Mouse (Mus musculus) ES-E14 (cell line): Measurements from ENCODE around the gene Pde9a. TPM values are rescaled to one million over a fixed set of nuclear protein-coding genes. Genes with fewer than 3 reads are reported as not detected.
A peak's percentile ranks its signal among the peaks of the same experiment; 100 is the strongest.

ENCODE experiments used
- DNase-seq: peaks from one replicate; pipeline ENCODE4 v3.0.0-alpha.2; 2013; ENCODE audit warnings: low read depth, low spot score
- H3K27ac ChIP-seq: 2 replicates; pipeline ENCODE4 v1.5.1; 2012; ENCODE audit warnings: low read depth, mild to moderate bottlenecking, low read length, moderate library complexity, mixed read lengths; ENCODE audit not compliant: poor library complexity, insufficient read depth, severe bottlenecking
- H3K36me3 ChIP-seq: 2 replicates; pipeline ENCODE4 v1.6.1; 2012; ENCODE audit warnings: mild to moderate bottlenecking, low read length, moderate library complexity, mixed read lengths; ENCODE audit not compliant: control insufficient read depth, poor library complexity, insufficient read depth, severe bottlenecking
- H3K4me1 ChIP-seq, 2 experiments: fragments of 150-350 bp in 1 of 2; sonication (generic) in 1 of 2; 2 replicates each; pipeline ENCODE4 v1.6.1; 2012; ENCODE audit warnings: low read length in 2 of 2, mild to moderate bottlenecking in 1 of 2, mixed read lengths in 1 of 2; ENCODE audit not compliant: control insufficient read depth in 2 of 2, insufficient read depth in 2 of 2, poor library complexity in 1 of 2
- H3K4me3 ChIP-seq, 2 experiments: fragments of 150-350 bp in 1 of 2; sonication (generic) in 1 of 2; 2 replicates each; pipeline ENCODE4 v1.5.1; 2012; ENCODE audit warnings: low read length in 2 of 2, low read depth in 1 of 2, mild to moderate bottlenecking in 1 of 2, mixed read lengths in 1 of 2; ENCODE audit not compliant: insufficient read depth in 1 of 2, poor library complexity in 1 of 2, severe bottlenecking in 1 of 2
- H3K9ac ChIP-seq: 2 replicates; pipeline ENCODE4 v1.6.1; 2012; ENCODE audit warnings: low read depth, mild to moderate bottlenecking, low read length, mixed read lengths; ENCODE audit not compliant: poor library complexity, insufficient read depth, severe bottlenecking
- H3K9me3 ChIP-seq: fragments of 150-350 bp; sonication (generic); 2 replicates; pipeline ENCODE4 v1.6.1; 2012; ENCODE audit warnings: low read depth, mild to moderate bottlenecking, low read length; ENCODE audit not compliant: control insufficient read depth, insufficient read depth
- CHD2 ChIP-seq: IDR thresholded peaks from 2 replicates; pipeline ENCODE4 v1.6.1; 2014; ENCODE audit warnings: mild to moderate bottlenecking, low read depth, low read length, inconsistent platforms
- HCFC1 ChIP-seq: IDR thresholded peaks from 2 replicates; pipeline ENCODE4 v1.6.1; 2012; ENCODE audit warnings: low read length, inconsistent platforms, borderline replicate concordance; ENCODE audit not compliant: insufficient read depth
- MAFK ChIP-seq: IDR thresholded peaks from 2 replicates; pipeline ENCODE4 v1.6.1; 2014; ENCODE audit warnings: mild to moderate bottlenecking, low read depth, low read length, inconsistent platforms; ENCODE audit not compliant: insufficient read depth
- ZC3H11A ChIP-seq: IDR thresholded peaks from 2 replicates; pipeline ENCODE4 v1.6.1; 2012; ENCODE audit warnings: low read depth, mild to moderate bottlenecking, inconsistent platforms, low read length, borderline replicate concordance
- ZNF384 ChIP-seq: IDR thresholded peaks from 2 replicates; pipeline ENCODE4 v1.6.1; 2012; ENCODE audit warnings: low read depth, low read length, inconsistent platforms
- in situ Hi-C, 2 experiments: fragments of 600-800 bp; cut with MboI; formaldehyde crosslinking; loops; one replicate each; pipeline ENCODE4 v1.15.1; 2025; ENCODE audit warnings: low sequenced_read_pairs in 2 of 2, inconsistent platforms in 1 of 2; ENCODE audit not compliant: unreplicated experiment in 2 of 2
- total RNA-seq: library from RNA; depleted of rRNA; stranded (reverse); fragments of 300-350 nt; gene quantifications from 2 replicates; pipeline ENCODE4 v1.2.3, GENCODE M21; 2012

Gene Pde9a
- total RNA-seq, 1 experiment: 3.9 TPM

DNA sequence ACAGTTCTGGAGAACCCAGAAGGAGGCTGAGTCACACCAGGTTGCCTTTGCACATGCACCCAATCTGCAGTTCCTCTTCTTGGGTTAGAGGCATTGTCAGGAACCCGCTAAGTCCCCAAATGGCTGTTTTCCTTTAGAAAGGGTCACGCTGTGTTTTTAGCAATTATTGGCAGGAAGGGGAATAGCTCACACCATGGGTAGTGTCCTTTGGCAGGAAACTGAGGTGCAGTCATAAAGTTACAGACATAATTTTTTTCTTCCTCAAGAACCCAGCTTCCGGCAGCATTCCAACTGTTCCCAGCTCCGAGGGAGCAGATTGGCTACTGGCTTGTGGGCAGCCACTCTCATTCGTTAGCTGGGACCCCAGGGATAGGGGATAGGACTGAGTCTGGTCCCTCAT, 61.8 kb downstream of the Pde9a start:
- no peaks in the 10 kb centered on the region for H3K36me3 ChIP-seq
- no peak overlapping the region for H3K4me3 ChIP-seq
- DNase-seq: no peak
- TF ChIP-seq MAFK (no peak), CHD2 (no peak), ZNF384 (no peak), ZC3H11A (no peak), HCFC1 (no peak)
- no peaks in the 10 kb centered on the region for H3K9me3 ChIP-seq
- in situ Hi-C loops: no loop called here
- H3K9ac ChIP-seq: no peak overlapping the region
- peaks cover 0 to 7% of the 10 kb centered on the region in 2 experiments; a peak in 1 of 4 replicates for H3K4me1 ChIP-seq
- no peak overlapping the region for H3K27ac ChIP-seq

DNA sequence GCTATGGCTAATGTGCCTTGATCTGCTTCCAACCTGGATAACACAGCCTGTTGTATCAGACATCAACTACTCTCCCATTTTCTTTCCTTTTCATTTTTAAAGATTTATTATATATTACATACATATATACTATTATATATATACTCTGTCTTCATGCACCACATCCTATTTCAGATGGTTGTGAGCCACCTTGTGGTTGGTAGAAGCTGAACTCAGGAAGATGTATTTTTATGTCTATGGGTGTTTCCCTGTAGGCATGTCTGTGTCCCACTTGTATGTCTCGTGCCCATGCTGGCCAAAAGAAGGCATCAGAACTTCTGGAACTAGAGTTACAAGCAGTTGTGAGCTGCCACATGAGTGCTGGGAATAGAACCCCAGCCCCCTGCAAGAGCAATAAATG, 62.5 kb downstream of the Pde9a start:
- in situ Hi-C loops: no loop called here
- Histone ChIP-seq H3K27ac (no peak overlapping the region), H3K4me3 (no peak overlapping the region), H3K9me3 (no peaks in the 10 kb centered on the region), H3K36me3 (no peaks in the 10 kb centered on the region), H3K4me1 (peaks cover 0 to 11% of the 10 kb centered on the region in 2 experiments; a peak in 2 of 4 replicates), H3K9ac (no peak overlapping the region)
- no peak for DNase-seq
- TF ChIP-seq ZNF384: no peak
- no peak for TF ChIP-seq CHD2
- no peak for TF ChIP-seq ZC3H11A
- TF ChIP-seq MAFK: no peak
- no peak for TF ChIP-seq HCFC1

DNA sequence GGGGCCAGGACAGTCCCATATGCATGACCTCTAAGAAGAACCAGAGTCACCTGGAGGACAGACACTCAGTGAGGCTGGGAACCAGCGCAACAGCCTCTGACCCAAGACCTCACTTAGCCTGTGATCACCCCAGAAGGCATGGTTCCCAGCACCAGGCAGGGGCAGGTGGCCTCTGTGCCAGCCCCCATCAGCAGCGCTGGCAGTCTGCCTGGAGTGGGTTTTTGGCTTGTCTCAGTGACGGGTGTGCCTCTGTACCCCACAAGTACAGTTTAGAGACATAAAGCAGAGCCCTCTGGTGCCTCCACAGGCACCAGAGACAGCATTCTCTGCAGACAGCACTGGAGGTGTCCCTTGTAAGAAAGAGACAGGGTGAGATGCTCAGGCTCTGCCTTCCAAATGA, 64.2 kb downstream of the Pde9a start:
- H3K4me3 ChIP-seq: no peak overlapping the region
- in situ Hi-C loops: no loop called here
- no peak overlapping the region for H3K9ac ChIP-seq
- peaks cover 0 to 13% of the 10 kb centered on the region in 2 experiments; a peak in 2 of 4 replicates for H3K4me1 ChIP-seq
- H3K9me3 ChIP-seq: no peaks in the 10 kb centered on the region
- no peak for TF ChIP-seq MAFK
- TF ChIP-seq ZC3H11A: no peak
- TF ChIP-seq HCFC1: no peak
- TF ChIP-seq CHD2: no peak
- no peak for DNase-seq
- H3K27ac ChIP-seq: no peak overlapping the region
- no peaks in the 10 kb centered on the region for H3K36me3 ChIP-seq

DNA sequence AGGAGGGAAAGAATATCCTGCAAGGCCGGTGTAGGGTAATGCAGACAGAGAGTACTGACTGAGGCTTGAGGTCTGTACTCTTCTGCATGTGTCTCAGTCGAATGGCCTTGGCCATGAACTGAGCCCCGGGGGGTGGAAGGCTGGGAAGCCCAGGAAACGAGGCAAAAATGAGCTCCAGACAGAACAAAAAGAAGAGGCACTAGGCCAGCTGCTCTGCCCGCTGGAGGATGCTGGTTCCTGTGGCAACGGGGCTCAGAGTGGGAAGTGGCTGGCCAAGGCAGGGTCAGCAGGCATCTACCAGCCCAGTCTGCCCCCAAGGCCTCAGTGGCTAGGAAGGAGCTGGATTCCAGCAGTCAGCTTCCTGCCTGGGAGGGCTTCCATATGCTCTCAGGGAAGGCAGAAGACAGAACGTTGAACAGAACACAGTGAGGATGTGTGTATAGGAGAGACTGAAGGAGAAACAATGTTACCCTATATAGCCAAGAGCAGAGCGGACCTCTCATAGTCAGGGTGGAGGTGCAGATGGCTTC, 65.2 kb downstream of the Pde9a start:
- Histone ChIP-seq H3K36me3 (no peaks in the 10 kb centered on the region), H3K27ac (no peak overlapping the region), H3K9ac (no peak overlapping the region), H3K4me1 (peaks cover 0 to 13% of the 10 kb centered on the region in 2 experiments; a peak in 2 of 4 replicates), H3K9me3 (no peaks in the 10 kb centered on the region), H3K4me3 (no peak overlapping the region)
- in situ Hi-C loops: no loop called here
- no peak for DNase-seq
- TF ChIP-seq ZC3H11A (no peak), HCFC1 (no peak), ZNF384 (no peak), CHD2 (no peak), MAFK (no peak)

DNA sequence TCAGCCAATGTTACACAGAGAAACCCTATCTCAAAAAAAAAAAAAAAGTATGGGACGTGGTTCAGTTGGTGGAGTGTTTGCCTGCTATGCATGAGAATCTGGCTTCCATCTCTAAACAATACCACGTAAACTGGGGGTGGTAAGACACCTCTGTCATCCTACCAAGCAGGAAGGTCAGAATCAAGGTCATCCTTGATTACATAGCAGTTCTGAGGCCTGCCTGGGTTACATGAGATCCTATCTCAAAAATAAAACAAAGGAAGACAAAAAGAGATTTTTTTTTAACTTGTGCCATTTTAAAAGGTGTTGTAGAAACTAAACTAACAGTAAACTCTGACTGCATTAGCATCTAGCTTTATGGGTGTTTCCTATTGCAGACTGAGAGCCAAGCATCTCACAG, 66.8 kb downstream of the Pde9a start:
- H3K4me3 ChIP-seq: no peak overlapping the region
- no peaks in the 10 kb centered on the region for H3K9me3 ChIP-seq
- in situ Hi-C loops: no loop called here
- no peak overlapping the region for H3K27ac ChIP-seq
- no peak overlapping the region for H3K9ac ChIP-seq
- TF ChIP-seq ZNF384: peak; percentile 25; the same call in 1 of the 2 replicates
- no peak for TF ChIP-seq CHD2
- H3K36me3 ChIP-seq: no peaks in the 10 kb centered on the region
- DNase-seq: no peak
- peaks cover 0 to 13% of the 10 kb centered on the region in 2 experiments; a peak in 2 of 4 replicates for H3K4me1 ChIP-seq
